Mouse (Mus musculus) G1E (cell line): Measurements from ENCODE around the gene Gls2.

Source experiments
- CTCF ChIP-seq: IDR thresholded peaks from 2 replicates; pipeline ENCODE4 v1.5.1; 2012; ENCODE audit warnings: low read depth, low read length, inconsistent platforms, mixed read lengths
- GATA1 ChIP-seq: IDR thresholded peaks from 2 replicates; pipeline ENCODE4 v1.6.1; 2012; ENCODE audit warnings: borderline replicate concordance, low read length, inconsistent platforms, mixed read lengths

GRCm38 (mm10) chr10:128185277-128185940 lies 8.8 kb upstream of the Gls2 start:
- no peak for TF ChIP-seq CTCF
- no peak for TF ChIP-seq GATA1
